Comparison of ENCODE assay signal across 12 mouse cellular contexts in the genomic region with DNA sequence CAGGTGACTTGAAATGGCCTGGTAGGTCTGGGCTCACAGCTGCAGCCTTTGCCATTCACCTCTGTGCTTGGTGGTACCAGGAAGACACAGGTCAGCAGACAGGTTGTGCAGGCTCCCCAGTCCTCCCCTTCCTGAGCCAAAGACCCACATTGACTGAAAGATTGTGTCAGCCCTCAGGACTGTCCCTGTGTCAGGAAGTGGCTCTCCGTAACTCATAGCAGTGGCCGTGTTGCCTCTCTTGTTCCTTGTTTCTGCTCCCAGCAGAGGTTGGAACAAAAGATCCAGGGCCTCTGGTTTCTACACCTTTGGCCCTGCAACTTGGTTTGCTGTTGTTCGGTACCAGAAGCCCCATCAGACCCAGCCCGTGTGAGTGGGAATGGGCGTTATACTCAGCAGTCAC. TPM values are rescaled to one million over a fixed set of nuclear protein-coding genes. Genes with fewer than 3 reads are reported as not detected.
A peak's percentile ranks its signal among the peaks of the same experiment; 100 is the strongest.
DNase-seq lines count a peak whose midpoint lies in the region; ATAC-seq and TF ChIP-seq lines count a peak whose summit lies in the region.
"Had no signal": no experiment of that assay in that cellular context is flagged by ENCODE, and none has a peak within 500 bp of the region (broad histone marks: within the 10 kb centered on the region; RNA-seq: fewer than 3 reads in every experiment).

No protein-coding gene starts in this region.

- peak overlapping the region; percentile 90 for H3K27ac ChIP-seq in heart, embryonic 13.5 days (replicated peaks)
- peak overlapping the region; percentile 70 for H3K27ac ChIP-seq in midbrain, embryonic 10.5 days (replicated peaks)
- H3K27ac ChIP-seq in midbrain, embryonic 11.5 days (ENCODE audit: low read depth, low read length) = no peak overlapping the region
- H3K27ac ChIP-seq in hindbrain, postnatal 0 days = peak overlapping the region; percentile 56; the same call in 1 of the 2 replicates
- H3K27ac ChIP-seq in stomach, embryonic 15.5 days = 0 out of 2 replicates have a peak overlapping the region, but pooled peaks have one; percentile 5

- no peak for ATAC-seq in heart, embryonic 13.5 days (ENCODE audit: extremely low read depth, insufficient number of reproducible peaks, low FRiP score, low TSS enrichment)
- no peak for ATAC-seq in midbrain, embryonic 11.5 days (ENCODE audit: low FRiP score)
- no peak for ATAC-seq in hindbrain, postnatal 0 days
- no peak for ATAC-seq in stomach, embryonic 15.5 days (ENCODE audit: insufficient read depth, low FRiP score, low read depth)

- TF ChIP-seq CTCF in hindbrain, postnatal 0 days (IDR thresholded peaks at IDR 0.05; ENCODE audit: low read depth) = no peak

- H3K4me1 ChIP-seq in heart, embryonic 13.5 days = peaks cover 85% of the 10 kb centered on the region
- peaks cover 83% of the 10 kb centered on the region for H3K4me1 ChIP-seq in midbrain, embryonic 10.5 days
- H3K4me1 ChIP-seq in midbrain, embryonic 11.5 days (ENCODE audit: control insufficient read depth, insufficient read depth, low read length) = peaks cover 34% of the 10 kb centered on the region
- peaks cover 9% of the 10 kb centered on the region; the same call in 1 of the 2 replicates for H3K4me1 ChIP-seq in hindbrain, postnatal 0 days (ENCODE audit: insufficient read depth, low read length)
- peaks cover 8% of the 10 kb centered on the region for H3K4me1 ChIP-seq in stomach, embryonic 15.5 days

- H3K36me3 ChIP-seq in heart, embryonic 13.5 days = peaks cover 22% of the 10 kb centered on the region
- peaks cover 55% of the 10 kb centered on the region for H3K36me3 ChIP-seq in midbrain, embryonic 10.5 days
- H3K36me3 ChIP-seq in midbrain, embryonic 11.5 days (ENCODE audit: control insufficient read depth, insufficient read depth, low read length) = no peaks in the 10 kb centered on the region
- no peaks in the 10 kb centered on the region for H3K36me3 ChIP-seq in hindbrain, postnatal 0 days (ENCODE audit: insufficient read depth, low read length)
- no peaks in the 10 kb centered on the region for H3K36me3 ChIP-seq in stomach, embryonic 15.5 days

- no peaks in the 10 kb centered on the region for H3K9me3 ChIP-seq in heart, embryonic 13.5 days
- H3K9me3 ChIP-seq in midbrain, embryonic 10.5 days (replicated peaks) = no peaks in the 10 kb centered on the region
- H3K9me3 ChIP-seq in midbrain, embryonic 11.5 days (ENCODE audit: control insufficient read depth, low read length) = no peaks in the 10 kb centered on the region
- no peaks in the 10 kb centered on the region for H3K9me3 ChIP-seq in hindbrain, postnatal 0 days (ENCODE audit: low read length)
- no peaks in the 10 kb centered on the region for H3K9me3 ChIP-seq in stomach, embryonic 15.5 days

- no peaks in the 10 kb centered on the region for H3K27me3 ChIP-seq in heart, embryonic 13.5 days (replicated peaks)
- no peaks in the 10 kb centered on the region for H3K27me3 ChIP-seq in midbrain, embryonic 10.5 days (ENCODE audit: low read depth, poor library complexity, severe bottlenecking)
- no peaks in the 10 kb centered on the region for H3K27me3 ChIP-seq in midbrain, embryonic 11.5 days (ENCODE audit: control insufficient read depth, insufficient read depth, low read length)
- H3K27me3 ChIP-seq in hindbrain, postnatal 0 days (ENCODE audit: insufficient read depth, low read length) = no peaks in the 10 kb centered on the region
- no peaks in the 10 kb centered on the region for H3K27me3 ChIP-seq in stomach, embryonic 15.5 days (replicated peaks)

- WGBS in heart, embryonic 13.5 days = 58% methylated on average over 5 of the region's 5 CpGs
- 92% methylated on average over 5 of the region's 5 CpGs for WGBS in midbrain, embryonic 10.5 days
- 83% methylated on average over 5 of the region's 5 CpGs for WGBS in midbrain, embryonic 11.5 days
- WGBS in hindbrain, postnatal 0 days = 65% methylated on average over 5 of the region's 5 CpGs
- WGBS in stomach, embryonic 15.5 days = 73% methylated on average over 5 of the region's 5 CpGs

- H3K4me2 ChIP-seq in heart, embryonic 13.5 days = peak overlapping the region; percentile 5; the same call in 1 of the 2 replicates
- H3K4me2 ChIP-seq in midbrain, embryonic 11.5 days = no peak overlapping the region
- H3K4me2 ChIP-seq in hindbrain, postnatal 0 days (ENCODE audit: low read depth, low read length) = no peak overlapping the region
- no peak overlapping the region for H3K4me2 ChIP-seq in stomach, embryonic 15.5 days

- H3K4me3 ChIP-seq in heart, embryonic 13.5 days = no peak overlapping the region
- H3K4me3 ChIP-seq in midbrain, embryonic 10.5 days = no peak overlapping the region
- H3K4me3 ChIP-seq in midbrain, embryonic 11.5 days (ENCODE audit: low read depth, low read length) = no peak overlapping the region
- H3K4me3 ChIP-seq in hindbrain, postnatal 0 days (ENCODE audit: low read length) = no peak overlapping the region
- H3K4me3 ChIP-seq in stomach, embryonic 15.5 days (replicated peaks) = no peak overlapping the region

- DNase-seq in heart, adult 8-10 months (ENCODE audit: low spot score) = no peak
- no peak for DNase-seq in midbrain, embryonic 10.5 days (ENCODE audit: low spot score)
- DNase-seq in midbrain, embryonic 11.5 days (ENCODE audit: low spot score, missing footprints) = no peak
- no peak for DNase-seq in hindbrain, postnatal 0 days (ENCODE audit: low spot score)
- no peak for DNase-seq in c-Kit-positive CD71-positive TER-119-positive erythroid progenitor cells, embryonic 14.5 days (ENCODE audit: low spot score)
- no peak for DNase-seq in adipocyte (ENCODE audit: low spot score)

- peak overlapping the region; percentile 66 for H3K9ac ChIP-seq in heart, embryonic 13.5 days
- no peak overlapping the region for H3K9ac ChIP-seq in midbrain, embryonic 11.5 days (ENCODE audit: low read length)
- no peak overlapping the region for H3K9ac ChIP-seq in hindbrain, postnatal 0 days (replicated peaks; ENCODE audit: low read length)
- no peak overlapping the region for H3K9ac ChIP-seq in stomach, embryonic 15.5 days

RNA-seq across cellular contexts. Expression of a gene that starts 17.7 kb away (rescaled TPM):
- 4.7 and 5.0 TPM in 2 replicates for polyA plus RNA-seq in heart, embryonic 13.5 days (2015; fragmentation: Nextera tagmentation; extraction: Ambion mirVana)
- total RNA-seq in heart, adult 8-10 months (2022) = under 1 TPM; 0.22 to 0.57 (median 0.48) TPM
- polyA plus RNA-seq in midbrain, embryonic 10.5 days (2016; fragmentation: Nextera tagmentation; extraction: Ambion mirVana) = 12.1 and 14.2 TPM in 2 replicates
- 10.1 and 11.3 TPM in 2 replicates for polyA plus RNA-seq in midbrain, embryonic 11.5 days (2014; fragmentation: Nextera tagmentation; extraction: Ambion mirVana)
- 0.14 and 0.99 TPM in 2 replicates for total RNA-seq in hindbrain, postnatal 0 days (2014; rRNA removed)
- polyA plus RNA-seq in hindbrain, postnatal 0 days (2015; fragmentation: Nextera tagmentation; extraction: Ambion mirVana) = 2.6 and 2.9 TPM in 2 replicates
- 3.5 and 3.8 TPM in 2 replicates for polyA plus RNA-seq in stomach, embryonic 15.5 days (2015; fragmentation: Nextera tagmentation; extraction: Ambion mirVana)
- total RNA-seq: megakaryocyte-erythroid progenitor cell, adult 5-6 weeks had no signal

RNA-seq across cellular contexts. Expression of a gene that starts 32.2 kb away (rescaled TPM):
- not detected in 2 replicates for polyA plus RNA-seq in heart, embryonic 13.5 days (2015; fragmentation: Nextera tagmentation; extraction: Ambion mirVana)
- not detected for total RNA-seq in heart, adult 8-10 months (2022)
- not detected in 2 replicates for polyA plus RNA-seq in midbrain, embryonic 10.5 days (2016; fragmentation: Nextera tagmentation; extraction: Ambion mirVana)
- not detected in 2 replicates for polyA plus RNA-seq in midbrain, embryonic 11.5 days (2014; fragmentation: Nextera tagmentation; extraction: Ambion mirVana)
- not detected in 2 replicates for total RNA-seq in hindbrain, postnatal 0 days (2014; rRNA removed)
- polyA plus RNA-seq in hindbrain, postnatal 0 days (2015; fragmentation: Nextera tagmentation; extraction: Ambion mirVana) = not detected in 2 replicates
- polyA plus RNA-seq in stomach, embryonic 15.5 days (2015; fragmentation: Nextera tagmentation; extraction: Ambion mirVana) = 0.84 and 11.2 TPM in 2 replicates
- total RNA-seq: adrenal gland, adult 18-20 months; gastrocnemius, adult 8-10 months; megakaryocyte-erythroid progenitor cell, adult 5-6 weeks had no signal
- polyA plus RNA-seq: cortical plate, adult 2 months had no signal

RNA-seq across cellular contexts. Expression of a gene that starts 40.6 kb away (rescaled TPM):
- 15.7 and 20.7 TPM in 2 replicates for polyA plus RNA-seq in heart, embryonic 13.5 days (2015; fragmentation: Nextera tagmentation; extraction: Ambion mirVana)
- 1 to 10 TPM in 3 of 4 experiments, under 1 TPM in 1; 0.87 to 2.2 (median 1.4) TPM for total RNA-seq in heart, adult 8-10 months (2022)
- 40.3 and 41.3 TPM in 2 replicates for polyA plus RNA-seq in midbrain, embryonic 10.5 days (2016; fragmentation: Nextera tagmentation; extraction: Ambion mirVana)
- 35.7 and 40.2 TPM in 2 replicates for polyA plus RNA-seq in midbrain, embryonic 11.5 days (2014; fragmentation: Nextera tagmentation; extraction: Ambion mirVana)
- total RNA-seq in hindbrain, postnatal 0 days (2014; rRNA removed) = 2.4 and 3.5 TPM in 2 replicates
- polyA plus RNA-seq in hindbrain, postnatal 0 days (2015; fragmentation: Nextera tagmentation; extraction: Ambion mirVana) = 4.6 and 5.5 TPM in 2 replicates
- polyA plus RNA-seq in stomach, embryonic 15.5 days (2015; fragmentation: Nextera tagmentation; extraction: Ambion mirVana) = 12.7 and 13.5 TPM in 2 replicates
